Mouse (Mus musculus): ENCODE results near the gene Pgrmc2.

The Pgrmc2 gene

DNA sequence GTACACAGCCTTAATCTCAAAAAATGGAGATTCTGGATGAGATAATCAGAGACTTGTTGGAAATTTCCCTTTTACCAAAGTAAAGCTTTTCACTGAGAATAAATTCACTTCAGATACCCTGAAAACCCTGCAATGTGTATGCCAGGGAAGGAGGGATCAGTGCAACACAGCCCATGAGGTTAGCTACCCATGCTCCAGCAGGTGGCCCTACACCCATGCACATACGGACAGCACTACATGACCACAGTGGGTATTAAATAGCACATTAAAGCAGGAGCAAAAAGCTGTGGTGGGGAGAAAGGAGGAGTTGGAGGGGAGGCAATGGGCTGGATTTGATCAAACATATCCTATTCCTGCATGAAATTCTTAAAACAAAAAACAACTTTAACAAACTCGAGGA is 12.3 kb downstream of the Pgrmc2 start:
- no peak for DNase-seq (ENCODE audit: low spot score)

DNA sequence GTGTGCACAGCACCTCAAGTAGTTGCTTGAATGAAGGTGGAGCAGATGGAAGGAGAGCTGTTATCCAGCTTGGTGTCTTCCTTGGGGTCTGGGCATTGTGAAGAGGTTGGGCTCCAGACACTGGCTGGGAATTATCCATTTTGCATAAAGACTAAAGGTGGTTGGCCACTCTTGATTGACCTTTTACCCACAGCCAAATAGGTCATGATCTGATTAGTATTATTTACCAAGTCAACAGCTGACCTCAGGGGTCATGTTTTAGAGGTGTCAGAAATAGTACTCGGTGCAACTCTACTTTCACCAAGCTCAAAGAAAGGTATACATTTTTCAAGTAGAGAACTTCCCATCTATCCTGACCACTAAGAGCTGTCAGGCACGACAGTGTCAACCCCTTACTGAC is 17.5 kb downstream of the Pgrmc2 start:
- DNase-seq (ENCODE audit: low spot score): no peak

DNA sequence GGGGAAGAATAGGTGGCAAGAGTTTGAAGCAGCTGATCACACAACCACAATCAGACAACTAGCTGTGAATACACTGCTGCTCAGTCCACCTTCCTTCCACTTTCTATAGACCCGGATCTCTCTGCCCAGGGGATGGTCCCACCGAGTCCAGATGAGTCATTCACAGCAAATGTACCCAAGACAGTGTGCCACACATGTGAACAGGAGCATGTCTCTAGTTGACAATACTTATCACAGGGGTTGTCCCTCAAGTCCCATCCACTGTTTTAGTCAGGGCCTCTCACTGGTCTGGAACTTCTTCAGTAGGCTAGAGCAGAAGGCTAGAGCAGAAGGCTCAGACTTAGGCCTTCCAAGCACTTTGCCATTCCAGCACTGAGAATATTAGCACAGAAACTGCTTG is 20.1 kb downstream of the Pgrmc2 start:
- no peak for DNase-seq (ENCODE audit: low spot score)

DNA sequence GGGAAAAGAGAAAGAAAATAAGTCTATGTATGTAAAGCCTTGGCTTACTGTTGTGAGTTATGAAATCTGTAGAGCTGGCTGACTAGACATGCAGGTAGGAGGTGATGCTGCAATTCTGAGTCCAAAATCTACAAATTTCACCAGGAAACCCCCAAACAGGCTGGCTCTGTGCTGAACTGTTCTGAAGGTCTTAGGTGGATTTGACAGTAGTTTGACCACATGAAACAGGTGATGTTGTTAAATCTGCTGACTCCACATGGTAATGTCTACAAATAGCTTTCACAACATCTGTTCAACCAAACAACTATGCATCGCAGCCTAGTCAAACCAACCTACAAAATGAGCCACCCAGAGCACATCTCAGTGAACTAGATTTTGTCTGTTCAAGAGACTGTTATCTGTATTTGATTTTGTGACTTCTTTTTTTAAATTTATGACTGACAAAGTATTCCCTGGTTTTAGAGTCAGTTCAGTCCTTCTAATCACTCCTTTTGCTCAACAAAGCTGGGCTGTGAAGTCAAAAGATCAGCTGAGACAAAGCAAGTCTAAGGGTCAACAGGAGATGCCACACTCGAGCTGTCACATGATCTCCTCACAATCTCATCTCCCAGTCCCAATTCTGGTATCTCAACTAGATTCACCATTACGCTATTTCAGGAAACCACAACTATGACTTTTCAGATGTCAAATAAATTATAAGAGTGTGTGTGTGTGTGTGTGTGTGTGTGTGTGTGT is 20.8 kb downstream of the Pgrmc2 start:
- DNase-seq (ENCODE audit: low spot score): no peak

DNA sequence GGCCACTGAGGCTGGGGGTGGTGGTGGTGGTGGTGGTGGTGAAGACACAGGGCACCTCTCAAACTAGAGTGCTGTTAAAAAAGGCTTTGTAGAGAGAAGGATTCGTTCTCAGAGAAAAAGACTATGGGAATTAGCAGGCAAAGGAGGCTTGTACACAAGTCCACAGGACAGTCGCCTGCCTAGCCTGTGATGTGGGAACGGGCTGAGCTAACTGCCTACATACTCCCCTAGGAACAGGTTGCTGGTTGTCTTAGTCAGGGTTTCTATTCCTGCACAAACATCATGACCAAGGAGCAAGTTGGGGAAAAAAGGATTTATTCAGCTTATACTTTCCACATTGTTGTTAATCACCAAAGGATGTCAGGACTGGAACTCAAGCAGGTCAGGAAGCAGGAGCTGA is 23.6 kb downstream of the Pgrmc2 start:
- no peak for DNase-seq (ENCODE audit: low spot score)

DNA sequence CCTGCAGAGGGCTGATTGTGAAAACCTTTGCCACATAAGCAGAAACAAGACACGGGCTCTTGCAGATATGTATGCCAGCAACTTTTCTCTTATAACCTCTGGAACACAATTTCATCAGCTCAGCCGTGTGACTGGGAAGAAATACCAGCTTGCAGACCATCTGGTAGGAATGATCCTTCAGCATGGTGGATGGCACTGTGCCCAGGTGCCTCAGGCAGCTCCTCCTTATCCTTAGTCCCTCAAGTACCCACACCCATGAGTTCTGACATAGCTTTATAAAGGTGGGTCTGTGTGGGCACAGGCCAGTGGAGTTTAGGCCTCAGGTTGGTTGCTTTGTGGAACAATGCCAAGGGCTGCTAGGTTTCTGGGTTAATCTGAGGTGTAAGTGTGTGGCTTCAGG is 24.5 kb downstream of the Pgrmc2 start:
- no peak for DNase-seq (ENCODE audit: low spot score)

DNA sequence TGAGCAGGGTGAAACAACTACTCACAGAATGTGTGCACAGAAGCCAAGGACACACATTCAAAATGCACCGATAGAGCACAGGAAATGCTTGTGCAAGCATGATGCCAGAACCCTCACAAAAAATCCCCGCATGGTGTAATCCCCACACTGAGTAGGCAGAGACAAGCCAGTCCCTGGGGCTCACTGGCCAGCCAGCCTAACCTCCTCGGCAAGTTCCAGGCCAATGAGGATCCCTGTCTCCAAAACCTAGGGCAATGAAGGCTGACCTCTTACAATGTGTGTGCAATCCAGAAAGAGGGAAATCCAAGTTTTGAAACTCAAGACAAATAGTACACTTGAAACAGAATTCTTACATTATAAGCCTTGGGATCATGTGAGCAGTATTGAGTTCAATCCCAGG is 29.5 kb downstream of the Pgrmc2 start:
- no peak for DNase-seq (ENCODE audit: low spot score)

DNA sequence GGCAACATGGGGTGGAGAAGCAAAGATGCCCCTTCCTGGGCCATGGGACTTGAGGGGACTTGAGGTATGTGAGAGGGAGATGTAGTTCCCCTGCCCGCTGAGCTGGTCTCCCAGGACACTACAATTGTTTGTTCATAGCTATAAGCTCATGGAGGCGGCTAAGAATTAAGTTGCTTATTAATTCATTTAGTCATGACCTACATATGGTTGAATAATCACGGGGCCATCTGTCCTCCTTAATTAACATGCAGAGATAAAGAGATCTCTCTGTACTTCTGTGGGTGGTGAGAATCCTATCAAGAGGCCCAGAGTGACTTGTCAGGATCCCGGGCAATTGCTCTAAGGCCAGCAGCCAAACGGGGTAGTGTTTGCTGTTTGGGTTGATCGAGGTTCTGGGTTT is 35.0 kb downstream of the Pgrmc2 start:
- no peak for DNase-seq (ENCODE audit: low spot score)

DNA sequence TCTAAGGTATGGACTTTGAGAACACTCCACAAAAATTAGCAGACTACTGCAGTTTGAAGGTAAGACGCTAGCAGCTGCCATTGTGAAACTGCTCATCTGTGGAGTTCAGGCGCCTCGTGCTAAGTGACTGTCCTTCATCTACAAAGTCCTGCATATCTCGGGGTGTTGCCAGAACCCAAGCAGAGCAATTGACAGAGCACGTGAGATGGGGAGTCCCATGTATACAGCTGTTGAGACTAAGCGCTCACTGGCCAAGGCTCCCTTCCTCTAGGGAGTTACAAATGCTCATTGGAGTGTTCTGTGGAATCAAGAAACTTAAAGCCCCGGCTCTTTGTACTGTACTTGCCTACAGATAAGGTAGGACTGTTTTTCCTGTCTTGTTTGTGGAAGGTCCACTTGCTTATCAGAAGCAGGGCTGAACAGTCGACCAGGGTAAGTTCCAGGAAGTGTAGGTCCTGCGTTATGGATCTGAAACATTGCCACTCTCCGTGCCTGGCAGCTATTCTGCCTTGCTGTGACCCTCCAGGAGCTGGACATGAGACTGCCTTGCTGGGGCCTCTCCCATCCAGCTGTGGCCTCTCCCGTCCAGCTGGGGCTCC is 39.0 kb downstream of the Pgrmc2 start:
- no peak for DNase-seq (ENCODE audit: low spot score)

DNA sequence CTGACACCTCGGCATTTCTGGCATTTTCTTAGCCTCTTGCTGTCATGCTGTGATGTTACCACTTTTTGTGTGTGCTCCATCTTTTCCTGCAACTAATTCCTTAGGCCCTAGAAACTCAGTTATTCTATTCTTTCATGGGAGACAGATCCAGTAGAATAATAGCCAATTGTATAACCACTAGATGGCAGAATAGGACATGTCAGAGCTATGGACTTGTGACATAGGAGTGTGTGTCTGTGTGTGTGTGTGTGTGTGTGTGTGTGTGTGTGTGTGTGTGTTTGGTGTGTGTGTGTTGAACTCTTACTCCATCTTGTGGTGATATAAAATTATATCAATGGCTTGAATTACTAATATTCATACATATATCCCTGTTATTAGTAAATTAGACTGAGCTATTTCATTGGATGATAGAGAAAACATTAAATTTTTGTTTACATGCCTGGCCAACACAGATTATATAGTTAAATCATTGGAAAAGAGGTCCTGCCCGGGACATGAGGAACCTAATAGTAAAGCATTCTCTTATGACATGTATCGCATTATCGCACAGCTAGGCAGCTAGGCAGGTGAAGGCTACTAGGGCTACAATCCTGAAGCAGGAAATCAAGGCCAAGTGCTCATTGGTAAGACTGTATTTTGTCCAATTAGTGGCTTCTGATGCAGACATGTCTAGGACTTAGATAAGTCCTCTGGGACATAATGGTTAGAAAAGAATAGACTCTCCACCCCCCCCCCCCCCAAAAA is 40.5 kb downstream of the Pgrmc2 start:
- DNase-seq (ENCODE audit: low spot score): peak; percentile 69

DNA sequence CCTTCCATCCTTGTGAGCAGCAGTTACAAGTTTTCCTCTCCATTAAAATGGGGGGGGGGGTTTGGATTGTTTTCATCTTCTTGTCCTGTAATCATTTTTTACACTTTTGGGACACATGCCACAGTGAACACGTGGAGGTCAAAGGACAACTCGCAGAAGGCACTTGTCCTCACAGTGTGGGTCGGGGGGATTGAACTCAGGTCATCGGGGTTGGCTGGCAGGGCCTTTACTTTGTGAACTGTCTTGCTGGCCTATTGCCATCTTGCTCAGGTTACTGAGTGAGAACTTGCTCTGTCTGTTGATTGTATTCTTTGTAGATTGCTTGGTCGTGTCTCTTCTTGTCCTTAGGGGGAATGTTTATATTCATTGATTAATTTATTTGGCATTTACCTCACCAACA is 41.6 kb downstream of the Pgrmc2 start:
- DNase-seq (ENCODE audit: low spot score): no peak

DNA sequence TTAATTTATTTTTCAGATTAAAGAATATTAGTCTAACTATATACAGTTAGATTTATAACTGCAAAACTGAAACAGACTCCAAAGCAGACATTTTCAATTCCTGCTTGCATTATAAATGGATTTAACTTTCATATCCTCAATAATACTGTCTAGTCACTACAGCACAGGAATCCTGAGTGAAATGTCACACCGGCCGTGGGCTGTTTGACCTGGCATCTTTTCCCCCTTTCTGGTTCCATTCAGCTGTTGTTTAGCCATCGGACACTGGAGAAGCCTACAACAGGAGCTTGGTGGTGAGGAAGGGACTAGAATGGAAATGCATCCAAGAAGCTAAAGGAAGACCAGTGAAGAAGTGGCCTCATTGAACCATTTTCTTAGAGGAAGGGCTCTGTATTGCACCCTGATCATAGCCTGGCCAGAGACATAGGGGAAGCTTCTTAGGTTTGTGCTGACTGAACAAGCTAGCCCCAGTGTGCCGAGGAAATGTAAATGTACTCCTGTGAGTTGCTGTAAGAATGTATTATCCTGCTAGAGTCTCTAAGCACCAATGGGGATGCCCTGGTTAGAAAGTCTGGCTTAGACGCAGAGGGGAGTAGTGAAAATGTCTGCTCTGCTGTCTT is 44.4 kb downstream of the Pgrmc2 start:
- no peak for DNase-seq (ENCODE audit: low spot score)

DNA sequence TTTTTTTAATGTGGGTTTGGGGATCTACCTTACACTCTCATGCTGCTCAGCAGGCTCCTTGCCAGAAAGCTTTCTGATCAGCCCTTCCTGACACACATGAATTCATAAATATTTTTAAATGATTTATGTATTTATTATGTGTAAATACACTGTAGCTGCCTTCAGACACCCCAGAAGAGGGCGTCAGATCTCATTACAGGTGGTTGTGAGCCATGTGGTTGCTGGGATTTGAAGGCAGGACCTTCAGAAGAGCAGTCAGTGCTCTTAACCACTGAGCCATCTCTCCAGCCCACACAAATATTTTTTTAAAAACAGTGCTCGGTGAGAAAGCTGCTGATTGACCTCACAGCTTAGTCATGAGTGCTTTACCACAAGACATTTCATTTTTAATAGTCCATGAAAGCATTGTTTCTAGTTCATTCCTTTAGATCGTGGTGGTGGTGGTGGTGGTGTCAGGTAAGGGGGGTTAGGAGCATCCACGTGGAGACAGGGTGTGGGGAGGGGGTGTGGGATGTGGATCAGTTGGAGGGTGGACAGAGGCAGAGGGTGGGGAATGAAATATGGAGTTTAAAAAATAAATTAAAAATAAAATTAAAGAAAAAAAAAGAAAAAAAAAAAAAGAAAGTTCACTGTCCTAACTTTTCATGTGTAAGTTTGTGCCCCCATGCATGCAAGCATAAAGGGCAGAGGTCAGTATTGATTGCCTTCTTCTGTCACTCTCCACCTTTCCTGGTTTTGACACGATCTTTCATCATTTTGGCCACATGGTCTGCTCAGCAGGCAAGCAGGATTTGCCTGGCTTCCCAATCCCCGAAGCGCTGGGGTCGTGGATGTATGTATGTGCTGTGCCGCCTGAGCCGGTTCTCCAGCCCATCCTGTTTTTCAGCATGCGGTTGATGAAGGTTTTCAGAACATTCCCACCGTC is 51.3 kb downstream of the Pgrmc2 start:
- DNase-seq (ENCODE audit: low spot score): no peak

DNA sequence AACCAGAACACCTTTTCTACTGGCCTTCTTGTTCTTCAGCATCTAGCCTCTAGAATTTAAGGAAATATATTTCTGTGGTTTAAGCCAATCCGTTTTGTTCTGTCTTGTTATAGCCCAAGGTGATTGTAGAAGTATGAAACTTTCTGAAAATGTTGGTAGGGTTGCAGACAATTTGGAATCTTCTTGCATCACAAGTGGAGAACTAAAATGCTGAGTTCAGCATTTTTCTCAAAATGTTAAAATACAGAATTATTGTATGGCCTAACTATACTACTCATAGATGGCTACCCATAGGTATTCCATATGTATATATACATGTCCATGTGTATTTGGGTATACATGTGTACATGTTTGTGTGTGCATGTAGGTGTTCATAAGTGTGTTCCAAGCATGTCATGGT is 52.1 kb downstream of the Pgrmc2 start:
- no peak for DNase-seq (ENCODE audit: low spot score)

DNA sequence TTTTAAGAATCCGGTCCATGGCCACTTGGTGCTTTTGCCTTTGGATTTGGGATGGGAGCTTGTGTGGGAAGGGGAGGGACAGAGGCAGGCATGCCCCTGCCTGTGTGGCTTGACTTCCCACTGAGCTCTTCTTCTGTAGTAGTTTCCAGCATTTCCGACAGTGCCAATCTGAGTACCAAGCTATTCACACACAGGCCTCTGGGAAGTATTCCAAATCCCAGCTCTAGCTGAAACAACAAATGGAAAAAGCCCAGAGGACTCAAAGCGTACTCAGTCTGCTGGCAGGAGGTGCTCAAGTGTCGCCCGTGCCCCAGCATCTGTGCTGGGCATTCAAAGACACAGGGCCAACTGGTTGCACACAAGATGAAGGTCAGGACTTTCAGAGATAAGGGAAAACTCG is 60.9 kb downstream of the Pgrmc2 start:
- no peak for DNase-seq (ENCODE audit: low spot score)

DNA sequence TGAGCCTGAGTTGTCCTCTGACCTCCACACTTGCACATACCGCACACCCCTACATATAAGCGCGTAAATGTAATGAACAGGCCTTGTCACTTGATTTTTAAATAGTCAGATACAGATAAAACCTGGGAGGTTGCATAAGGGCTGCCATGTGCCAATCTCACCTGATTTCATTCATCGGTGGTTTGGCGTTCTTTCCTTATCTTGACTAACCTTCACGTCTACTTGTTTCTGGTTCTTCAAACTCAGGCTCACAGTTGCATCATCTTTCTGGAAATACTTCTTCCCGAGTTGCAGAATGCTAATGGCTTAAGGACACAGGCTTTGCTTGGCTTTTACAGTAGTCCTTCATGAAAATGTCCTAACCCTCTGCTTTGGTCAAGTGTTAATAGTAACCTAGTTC is 62.2 kb downstream of the Pgrmc2 start:
- DNase-seq (ENCODE audit: low spot score): no peak

DNA sequence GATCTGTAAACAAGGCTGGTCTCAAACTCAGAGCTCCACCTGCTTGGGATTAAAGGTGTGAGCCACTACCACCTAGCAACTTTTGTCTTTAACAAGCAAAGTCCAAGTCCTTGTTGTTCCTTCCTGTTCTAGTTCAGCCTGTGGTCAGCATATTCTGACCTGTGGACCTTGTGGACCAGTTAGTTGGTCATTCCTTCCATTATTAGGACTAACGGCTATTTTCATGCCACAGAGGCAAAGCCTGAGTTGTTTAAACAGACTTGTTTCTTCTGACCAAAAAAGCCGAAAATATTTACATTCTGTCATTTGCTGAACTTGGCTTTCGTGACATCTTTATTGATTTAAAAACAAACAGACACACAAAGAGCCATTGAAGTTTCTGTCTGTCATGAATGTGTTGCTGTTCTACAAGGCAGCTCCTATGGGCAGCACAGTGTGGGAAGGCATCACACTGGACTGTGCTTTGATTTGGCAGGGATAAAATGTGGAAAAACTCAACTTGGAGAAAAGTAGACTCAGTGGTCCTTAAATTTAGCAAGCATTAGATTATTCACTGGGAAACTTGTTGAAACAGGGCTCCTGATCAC is 64.7 kb downstream of the Pgrmc2 start:
- DNase-seq (ENCODE audit: low spot score): no peak

All from embryo, embryonic 10 days (tissue).